Mouse (Mus musculus) kidney, adult 2 months (tissue): ENCODE results near the gene Cpsf2. TPM values are rescaled to one million over a fixed set of nuclear protein-coding genes. Genes with fewer than 3 reads are reported as not detected.

Experiments
- DNase-seq: peaks from one replicate; pipeline ENCODE4 v3.0.0; 2021
- H3K27ac ChIP-seq: fragments of 200-500 bp; 2 replicates; pipeline ENCODE4 v1.5.1; 2012; ENCODE audit warnings: low read depth, low read length, control low read depth, inconsistent platforms; ENCODE audit not compliant: insufficient read depth
- H3K27me3 ChIP-seq: fragments of 200-500 bp; replicated peaks from 2 replicates; pipeline ENCODE4 v1.6.1; 2012; ENCODE audit warnings: mild to moderate bottlenecking, moderate library complexity, low read length, inconsistent platforms; ENCODE audit not compliant: control insufficient read depth, insufficient read depth
- H3K36me3 ChIP-seq: fragments of 200-500 bp; 2 replicates; pipeline ENCODE4 v1.6.1; 2012; ENCODE audit warnings: mild to moderate bottlenecking, moderate library complexity, low read length, inconsistent platforms; ENCODE audit not compliant: control insufficient read depth, insufficient read depth
- H3K4me1 ChIP-seq: fragments of 200-500 bp; 2 replicates; pipeline ENCODE4 v1.6.1; 2011; ENCODE audit warnings: low read length; ENCODE audit not compliant: control insufficient read depth, insufficient read depth
- H3K4me3 ChIP-seq: fragments of 200-500 bp; 2 replicates; pipeline ENCODE4 v1.5.1; 2011; ENCODE audit warnings: mild to moderate bottlenecking, low read depth, low read length, control low read depth; ENCODE audit not compliant: insufficient read depth
- CTCF ChIP-seq: fragments of 200-500 bp; conservative IDR thresholded peaks from 2 replicates; pipeline ENCODE4 v1.5.1; 2011; ENCODE audit warnings: low read depth, mild to moderate bottlenecking, control low read depth, low read length, moderate library complexity, mixed read lengths; ENCODE audit not compliant: insufficient read depth, insufficient read length
- POLR2A ChIP-seq: fragments of 200-500 bp; IDR thresholded peaks from one replicate; pipeline ENCODE4 v1.6.1; 2011; ENCODE audit warnings: low read depth, low read length, control low read depth
- WGBS: fragments of 180-500 bp; shearing (Covaris S2); methylation state at CpG from one replicate; pipeline ENCODE4 v1.1.7; 2018; 5-methylcytosine and 5-hydroxymethylcytosine counted together
- polyA plus RNA-seq: library from polyadenylated mRNA; depleted of rRNA; stranded (reverse); fragments of >200 nt; gene quantifications from 2 replicates; pipeline ENCODE4 v1.2.3, GENCODE M21; 2012; rRNA removed

Gene Cpsf2
- polyA plus RNA-seq, 1 experiment = 5.1 TPM

- no peaks in the 10 kb centered on the region for H3K27me3 ChIP-seq
- no peak overlapping the region for H3K4me3 ChIP-seq
- WGBS = 83% methylated on average over 4 of the region's 4 CpGs
Observed at GRCm38 (mm10) chr12:102034934-102035333, 59.1 kb downstream of the Cpsf2 start.

GRCm38 (mm10) chr12:102039861-102040260, 64.1 kb downstream of the Cpsf2 start:
- no peaks in the 10 kb centered on the region for H3K36me3 ChIP-seq
- no peak overlapping the region for H3K4me3 ChIP-seq
- H3K27ac ChIP-seq = no peak overlapping the region
- WGBS = 90% methylated on average over 2 of the region's 2 CpGs
- no peaks in the 10 kb centered on the region for H3K27me3 ChIP-seq
- no peaks in the 10 kb centered on the region for H3K4me1 ChIP-seq
- TF ChIP-seq CTCF = no peak
- TF ChIP-seq POLR2A = no peak
- DNase-seq = no peak

More at GRCm38 (mm10) chr12:102034934-102035333, 59.1 kb downstream of the Cpsf2 start:
- Histone ChIP-seq H3K27ac (no peak overlapping the region), H3K4me1 (no peaks in the 10 kb centered on the region), H3K36me3 (no peaks in the 10 kb centered on the region)
- no peak for DNase-seq
- TF ChIP-seq CTCF = no peak
- TF ChIP-seq POLR2A = no peak

GRCm38 (mm10) chr12:102041699-102042098, 65.9 kb downstream of the Cpsf2 start:
- TF ChIP-seq CTCF (no peak), POLR2A (no peak)
- 25% methylated on average over 2 of the region's 2 CpGs for WGBS
- H3K4me1 ChIP-seq = no peaks in the 10 kb centered on the region
- H3K27me3 ChIP-seq = no peaks in the 10 kb centered on the region
- no peak for DNase-seq
- no peak overlapping the region for H3K27ac ChIP-seq
- H3K4me3 ChIP-seq = no peak overlapping the region
- H3K36me3 ChIP-seq = no peaks in the 10 kb centered on the region

GRCm38 (mm10) chr12:102042247-102042646, 66.5 kb downstream of the Cpsf2 start:
- DNase-seq = no peak
- Histone ChIP-seq H3K4me3 (no peak overlapping the region), H3K36me3 (no peaks in the 10 kb centered on the region), H3K27ac (no peak overlapping the region), H3K27me3 (no peaks in the 10 kb centered on the region), H3K4me1 (no peaks in the 10 kb centered on the region)
- WGBS = 52% methylated on average over 7 of the region's 7 CpGs
- no peak for TF ChIP-seq POLR2A
- no peak for TF ChIP-seq CTCF

GRCm38 (mm10) chr12:102043840-102044239, 68.1 kb downstream of the Cpsf2 start:
- no peaks in the 10 kb centered on the region for H3K36me3 ChIP-seq
- DNase-seq = no peak
- H3K4me3 ChIP-seq = no peak overlapping the region
- TF ChIP-seq CTCF (no peak), POLR2A (no peak)
- H3K4me1 ChIP-seq = no peaks in the 10 kb centered on the region
- H3K27ac ChIP-seq = no peak overlapping the region
- 80% methylated on average over 5 of the region's 5 CpGs for WGBS
- no peaks in the 10 kb centered on the region for H3K27me3 ChIP-seq

GRCm38 (mm10) chr12:102054155-102054554, 78.4 kb downstream of the Cpsf2 start:
- Histone ChIP-seq H3K27me3 (no peaks in the 10 kb centered on the region), H3K4me1 (no peaks in the 10 kb centered on the region), H3K4me3 (no peak overlapping the region), H3K36me3 (no peaks in the 10 kb centered on the region), H3K27ac (no peak overlapping the region)
- TF ChIP-seq CTCF = 0 out of 2 replicates have a peak, but pooled peaks have one; percentile 3
- TF ChIP-seq POLR2A = no peak
- no peak for DNase-seq
- WGBS = 95% methylated on average over 4 of the region's 4 CpGs

GRCm38 (mm10) chr12:102055758-102056157, 80.0 kb downstream of the Cpsf2 start:
- WGBS = 95% methylated on average over 10 of the region's 10 CpGs
- no peaks in the 10 kb centered on the region for H3K4me1 ChIP-seq
- no peaks in the 10 kb centered on the region for H3K36me3 ChIP-seq
- no peaks in the 10 kb centered on the region for H3K27me3 ChIP-seq
- no peak overlapping the region for H3K4me3 ChIP-seq
- TF ChIP-seq POLR2A = no peak
- TF ChIP-seq CTCF = no peak
- DNase-seq = no peak
- H3K27ac ChIP-seq = no peak overlapping the region

Other genes with a start within 250 kb of the Cpsf2 start
- 302 and 308 TPM in 2 replicates for gene Fbln5, start 156.9 kb upstream of the Cpsf2 start, polyA plus RNA-seq
- 4.0 and 4.2 TPM in 2 replicates for gene Trip11, start 62.7 kb upstream of the Cpsf2 start, polyA plus RNA-seq
- 3.7 and 5.5 TPM in 2 replicates for gene Atxn3, start 17.7 kb upstream of the Cpsf2 start, polyA plus RNA-seq
- gene Slc24a4, start 152.7 kb downstream of the Cpsf2 start, polyA plus RNA-seq = 0.05 and 0.11 TPM in 2 replicates